Mouse (Mus musculus) c-Kit-negative CD71-positive TER-119-positive erythroid progenitor cells, embryonic 14.5 days (primary cell): ENCODE data around the gene Tmod4.
A peak's percentile ranks its signal among the peaks of the same experiment; 100 is the strongest.
"Not testable (repeated sequence)": the region's sequence is repeated elsewhere in the genome, so short reads cannot be mapped to it uniquely, and the experiment has no call there.

Experiments
- DNase-seq: peaks from one replicate; pipeline ENCODE4 v3.0.0-alpha.2; 2013; ENCODE audit warnings: low read depth, low spot score

Tmod4 gene

GRCm38 (mm10) chr3:95124246-95124645, at the start of gene Tmod4:
TSS of gene Tmod4 (plus strand) at chr3:95124476.
- no peak for DNase-seq

DNA sequence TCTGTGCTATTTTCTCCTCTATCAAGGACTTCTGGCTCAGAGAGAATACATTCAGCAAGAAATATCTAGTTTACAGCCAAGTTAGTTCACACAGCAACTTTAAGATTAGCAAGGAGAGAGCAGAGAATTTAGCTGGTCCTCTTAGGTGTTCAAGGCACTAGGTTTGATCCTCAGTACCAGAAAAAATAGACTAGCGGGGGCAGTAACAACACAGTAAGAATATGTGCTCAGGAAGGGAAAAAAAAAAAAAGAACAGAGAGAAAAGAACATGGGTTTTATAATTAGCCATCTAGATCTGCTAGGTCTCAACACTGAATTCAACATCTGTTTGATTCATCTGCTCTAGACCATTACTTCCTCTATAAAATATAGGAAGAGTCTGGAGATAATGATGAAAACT, 36.2 kb upstream of the Tmod4 start:
- no peak for DNase-seq

GRCm38 (mm10) chr3:95100854-95101253, 23.4 kb upstream of the Tmod4 start:
- no peak for DNase-seq

GRCm38 (mm10) chr3:95105121-95105520, 19.2 kb upstream of the Tmod4 start:
- no peak for DNase-seq

DNA sequence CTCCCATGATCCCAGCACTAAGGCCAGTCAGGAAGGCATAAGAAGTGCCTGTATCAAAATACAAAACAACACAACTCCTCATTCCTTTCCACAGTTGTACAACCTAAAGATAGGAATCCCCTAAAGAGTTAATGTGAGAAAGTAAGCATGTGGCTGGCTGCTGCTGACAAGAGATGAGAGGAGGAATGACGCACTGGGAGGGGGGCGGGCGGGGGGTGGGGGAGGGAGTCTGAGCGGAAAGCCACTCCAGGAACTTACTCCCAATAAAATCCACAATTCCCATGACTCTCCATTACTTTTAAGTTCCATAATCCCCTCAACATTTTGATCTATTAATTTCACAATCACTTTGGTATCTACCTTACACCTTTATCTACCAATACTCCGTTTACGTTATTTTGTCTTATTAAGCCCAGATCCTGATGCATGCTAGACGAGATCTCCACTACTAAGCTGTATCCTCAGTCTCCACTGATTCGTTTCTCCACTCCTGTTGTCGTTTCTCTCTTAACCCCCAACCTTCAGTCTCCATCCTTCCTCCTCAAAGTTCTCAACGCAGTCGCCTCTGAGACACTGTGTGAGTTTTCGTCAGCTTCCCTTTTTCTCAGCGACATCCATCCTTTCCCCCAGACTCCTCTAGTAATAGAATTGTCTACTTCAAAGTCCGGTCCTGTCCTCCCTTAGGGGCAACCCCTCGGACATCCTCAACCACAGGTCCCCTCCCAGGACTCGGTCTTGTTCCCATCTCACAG, 18.5 kb upstream of the Tmod4 start:
- DNase-seq, result peak; percentile 20

- peak; percentile 99 for DNase-seq
Measured at GRCm38 (mm10) chr3:95106338-95107117, 17.7 kb upstream of the Tmod4 start, which contains the start of gene Pip5k1a. TSS of gene Pip5k1a (minus strand) at chr3:95106930.

- not testable (repeated sequence) for DNase-seq
Measured at GRCm38 (mm10) chr3:95107308-95107707, 17.0 kb upstream of the Tmod4 start.

DNA sequence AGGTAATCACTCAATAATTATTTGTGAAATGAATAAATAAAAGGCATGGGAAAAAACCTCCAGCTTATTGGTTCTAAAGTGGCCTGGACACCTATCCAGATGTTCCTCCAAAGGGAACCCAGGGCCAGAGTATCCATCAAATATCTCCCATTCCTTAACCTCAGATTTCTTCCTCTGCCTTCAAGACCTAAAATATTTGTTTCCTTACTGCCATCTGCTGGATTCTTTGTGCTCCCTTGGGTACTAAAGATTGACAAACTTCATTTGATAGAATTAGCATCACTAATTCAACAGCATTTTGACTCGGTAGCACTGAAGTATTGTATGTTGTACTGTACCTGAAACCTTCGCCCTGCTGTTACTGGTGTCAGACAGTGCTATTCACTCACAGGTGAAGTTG, 16.4 kb upstream of the Tmod4 start:
- DNase-seq, result no peak

DNA sequence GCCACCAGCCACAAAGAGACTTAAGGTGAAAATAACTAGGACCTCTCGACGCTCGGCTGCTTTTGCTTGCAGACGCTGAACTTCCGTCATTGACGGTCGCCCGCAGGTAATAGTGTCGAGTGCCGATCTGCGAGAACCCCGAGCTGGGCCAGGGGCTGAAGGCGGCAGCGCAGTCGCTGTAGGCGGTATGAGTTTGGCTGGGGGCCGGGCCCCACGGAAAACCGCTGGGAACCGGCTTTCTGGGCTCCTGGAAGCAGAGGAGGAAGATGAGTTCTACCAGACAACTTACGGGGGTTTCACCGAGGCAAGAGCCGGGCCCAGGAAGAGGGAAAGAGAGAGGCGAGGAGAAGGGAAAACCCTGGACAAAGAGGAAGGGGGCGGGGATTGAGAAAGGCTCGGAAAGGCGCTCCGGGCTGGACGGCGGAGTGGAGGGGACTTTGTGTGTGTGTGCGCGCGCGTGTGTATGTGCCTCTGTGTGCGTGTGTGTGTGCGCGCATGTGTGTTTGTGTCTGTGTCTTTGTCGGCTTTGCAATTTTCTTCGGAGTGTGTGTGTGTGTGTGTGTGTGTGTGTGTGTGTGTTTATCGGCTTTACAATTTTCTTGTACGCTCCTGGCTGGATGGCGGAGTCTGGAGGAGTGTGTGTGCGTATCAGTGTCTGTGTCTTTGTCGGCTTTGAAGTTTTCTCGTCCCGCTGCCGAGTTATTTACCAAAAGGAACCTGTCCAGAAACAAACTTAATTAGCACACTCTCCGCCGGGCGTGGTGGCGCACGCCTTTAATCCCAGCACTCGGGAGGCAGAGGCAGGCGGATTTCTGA, 13.2 kb upstream of the Tmod4 start, which contains the start of gene Vps72:
Gene Vps72, plus strand, starts transcription at position 112 of the 816 bp plus-strand sequence.
- peak; percentile 54 for DNase-seq

GRCm38 (mm10) chr3:95112760-95113159, 11.5 kb upstream of the Tmod4 start:
- DNase-seq, result no peak

GRCm38 (mm10) chr3:95117751-95118150, 6.5 kb upstream of the Tmod4 start:
- no peak for DNase-seq

GRCm38 (mm10) chr3:95121580-95121979, 2.7 kb upstream of the Tmod4 start:
- no peak for DNase-seq

- no peak for DNase-seq
Measured at GRCm38 (mm10) chr3:95124972-95125371, 696 bp downstream of the Tmod4 start.

DNA sequence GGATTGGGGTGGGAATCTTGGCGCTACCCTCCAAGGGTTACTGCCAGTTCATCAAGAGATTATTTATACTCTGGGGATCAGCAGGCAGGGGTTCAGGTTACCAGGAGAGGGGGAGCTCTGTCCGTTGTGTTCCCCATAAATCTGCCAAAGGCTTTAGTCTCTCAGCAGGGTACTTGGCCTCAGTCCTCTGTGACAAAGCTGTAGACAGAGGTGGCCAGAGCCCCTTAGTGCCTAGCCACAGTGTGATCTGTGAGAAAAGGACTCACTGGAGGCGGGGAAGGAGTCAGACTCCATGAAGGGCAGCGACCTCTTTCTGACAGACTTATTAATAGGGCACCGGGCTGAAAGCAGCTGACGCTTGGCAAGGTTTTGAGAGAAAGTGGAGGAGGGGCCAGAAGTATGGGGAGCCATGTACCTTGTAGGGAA, 5.0 kb downstream of the Tmod4 start:
- DNase-seq, result no peak

DNA sequence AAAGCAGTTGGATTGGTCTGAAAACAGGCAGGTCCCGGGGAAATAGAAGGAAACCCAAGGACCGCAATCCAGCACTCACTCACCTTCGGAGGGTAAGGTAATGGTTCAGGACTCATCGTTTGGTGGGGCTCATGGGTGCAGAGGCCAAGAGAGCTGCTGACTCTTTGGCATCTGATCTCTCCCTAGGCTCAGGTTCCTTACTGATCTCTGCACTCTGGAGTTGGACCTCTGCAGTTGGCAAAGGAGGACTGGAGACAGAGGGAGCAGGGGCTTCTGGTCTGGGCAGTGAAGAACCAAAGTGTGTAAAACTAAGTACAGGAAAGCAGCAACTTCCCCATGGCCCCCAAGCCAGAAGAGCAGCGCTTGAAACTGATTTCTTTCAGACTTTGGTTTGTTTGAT, 5.8 kb downstream of the Tmod4 start:
- DNase-seq, result no peak

DNA sequence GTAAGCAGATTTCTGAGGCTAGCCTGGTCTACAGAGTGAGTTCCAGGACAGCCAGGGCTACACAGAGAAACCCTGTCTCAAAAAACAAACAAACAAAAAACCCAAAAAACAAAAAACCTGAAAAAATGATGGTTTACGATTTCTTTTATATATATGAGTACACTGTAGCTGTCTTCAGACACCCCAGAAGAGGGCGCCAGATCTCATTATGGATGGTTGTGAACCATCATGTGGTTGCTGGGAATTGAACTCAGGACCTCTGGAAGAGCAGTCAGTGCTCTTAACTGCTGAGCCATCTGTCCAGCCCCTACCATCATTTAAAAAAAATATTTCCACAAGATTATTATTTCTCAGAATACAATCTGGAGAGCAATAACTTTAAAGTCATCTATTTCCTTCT, 8.1 kb downstream of the Tmod4 start:
- DNase-seq, result not testable (repeated sequence)

DNA sequence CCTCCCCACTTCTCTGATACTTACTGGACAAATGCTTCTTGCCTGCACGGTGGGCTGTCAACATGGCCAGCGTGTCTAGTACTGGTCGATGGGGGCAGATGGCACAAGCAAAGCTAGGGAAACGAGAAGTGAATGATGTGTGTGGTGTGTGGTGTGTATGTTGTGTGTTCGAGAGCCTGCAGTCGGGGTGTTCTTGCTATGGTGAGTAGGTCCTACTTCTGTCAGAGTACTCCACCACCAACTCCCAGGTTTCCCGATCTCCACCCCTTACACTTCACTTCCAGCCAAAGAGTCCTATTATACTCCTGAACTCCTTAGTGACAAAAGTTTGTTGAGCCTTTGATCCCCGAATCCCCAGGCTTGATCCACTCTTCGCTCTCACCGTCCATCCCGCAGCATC, 8.9 kb downstream of the Tmod4 start:
- no peak for DNase-seq

- DNase-seq, result peak; percentile 85
Measured at GRCm38 (mm10) chr3:95133680-95134101, 9.4 kb downstream of the Tmod4 start, which contains the start of the genes Scnm1 and Lysmd1. TSS of gene Scnm1 (minus strand) at chr3:95134011. TSS of gene Lysmd1 (plus strand) at chr3:95134088.

DNA sequence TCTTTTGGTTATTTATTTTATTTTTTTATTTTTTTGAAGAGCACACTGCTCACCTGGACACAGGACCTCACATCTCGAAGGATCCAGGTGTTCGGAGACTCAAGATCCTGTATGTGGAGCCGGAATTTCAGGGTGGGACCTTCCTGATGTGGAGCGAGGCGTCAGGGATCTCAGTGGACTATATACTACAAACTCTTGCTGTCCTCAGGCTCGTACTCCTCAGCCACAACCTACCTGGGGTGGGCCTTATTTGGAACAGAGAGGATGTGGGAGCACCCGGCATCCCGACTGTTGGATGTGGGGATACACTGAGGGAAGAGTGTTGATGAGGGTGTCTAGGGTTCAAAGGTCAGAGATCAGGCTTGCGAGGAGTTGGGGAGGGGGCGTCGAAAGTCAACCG, 9.9 kb downstream of the Tmod4 start:
- not testable (repeated sequence) for DNase-seq

- peak; percentile 41 for DNase-seq
Measured at GRCm38 (mm10) chr3:95135023-95135422, 10.7 kb downstream of the Tmod4 start.

DNA sequence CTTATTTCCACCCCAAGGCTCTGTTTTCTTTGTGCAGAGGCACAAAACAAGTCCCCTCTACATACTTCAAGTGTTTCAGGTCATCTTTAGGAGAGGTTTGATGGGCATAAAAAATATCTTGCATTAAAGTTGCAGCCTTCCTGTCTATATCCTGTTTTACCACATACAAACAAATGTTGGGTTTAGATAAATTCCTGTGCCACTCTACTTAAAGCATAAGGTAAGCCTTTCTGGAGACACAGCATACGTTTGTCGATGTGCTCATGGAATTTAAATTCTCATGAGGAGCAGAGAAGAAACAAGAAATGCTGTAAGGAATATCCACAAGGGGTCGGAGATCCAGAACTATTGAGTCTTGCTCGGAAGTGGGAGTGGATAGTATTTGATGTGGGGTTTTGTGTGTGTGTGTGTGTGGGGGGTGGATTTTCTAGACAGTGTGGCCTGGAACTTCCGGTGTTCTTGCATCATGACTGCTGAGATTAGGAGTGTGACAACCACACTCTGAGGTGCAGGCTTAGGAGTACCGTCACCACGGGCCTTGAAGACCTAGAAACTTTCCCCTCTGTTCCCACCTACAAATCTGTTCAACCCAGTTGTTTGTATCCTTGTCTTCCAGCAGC, 11.3 kb downstream of the Tmod4 start:
- no peak for DNase-seq
